Mouse (Mus musculus) midbrain, embryonic 10.5 days (tissue): Measurements from ENCODE around the gene Tef. TPM values are rescaled to one million over a fixed set of nuclear protein-coding genes. Genes with fewer than 3 reads are reported as not detected.

Experiments used
- DNase-seq: peaks from one replicate; pipeline ENCODE4 v3.0.0-alpha.2; 2017; ENCODE audit warnings: low spot score
- H3K27ac ChIP-seq: fragments of 300-500 bp; sonication (generic); replicated peaks from 2 replicates; pipeline ENCODE4 v1.5.1; 2016; ENCODE audit warnings: mild to moderate bottlenecking
- H3K27me3 ChIP-seq: fragments of 300-500 bp; sonication (generic); 2 replicates; pipeline ENCODE4 v1.6.1; 2016; ENCODE audit warnings: low read depth, mild to moderate bottlenecking; ENCODE audit not compliant: poor library complexity, severe bottlenecking
- H3K36me3 ChIP-seq: fragments of 300-500 bp; sonication (generic); 2 replicates; pipeline ENCODE4 v1.6.1; 2016; ENCODE audit warnings: mild to moderate bottlenecking, moderate library complexity
- H3K4me1 ChIP-seq: fragments of 300-500 bp; sonication (generic); 2 replicates; pipeline ENCODE4 v1.6.1; 2016
- H3K4me3 ChIP-seq: fragments of 300-500 bp; sonication (generic); 2 replicates; pipeline ENCODE4 v1.5.1; 2016; ENCODE audit warnings: mild to moderate bottlenecking, moderate library complexity
- H3K9me3 ChIP-seq: fragments of 300-500 bp; sonication (generic); replicated peaks from 2 replicates; pipeline ENCODE4 v1.6.1; 2016; ENCODE audit warnings: mild to moderate bottlenecking
- WGBS: fragments of 180-500 bp; shearing (Covaris S2); methylation state at CpG from one replicate; pipeline ENCODE4 v1.1.7; 2016; 5-methylcytosine and 5-hydroxymethylcytosine counted together
- polyA plus RNA-seq: library from polyadenylated mRNA; unstranded; fragments of >200 nt; fragmentation: Nextera tagmentation; extraction: Ambion mirVana; gene quantifications from 2 replicates; pipeline ENCODE4 v1.2.1, GENCODE M21; 2016

Tef gene
- polyA plus RNA-seq, 1 experiment from 2014 or later, result 15.7 TPM

DNA sequence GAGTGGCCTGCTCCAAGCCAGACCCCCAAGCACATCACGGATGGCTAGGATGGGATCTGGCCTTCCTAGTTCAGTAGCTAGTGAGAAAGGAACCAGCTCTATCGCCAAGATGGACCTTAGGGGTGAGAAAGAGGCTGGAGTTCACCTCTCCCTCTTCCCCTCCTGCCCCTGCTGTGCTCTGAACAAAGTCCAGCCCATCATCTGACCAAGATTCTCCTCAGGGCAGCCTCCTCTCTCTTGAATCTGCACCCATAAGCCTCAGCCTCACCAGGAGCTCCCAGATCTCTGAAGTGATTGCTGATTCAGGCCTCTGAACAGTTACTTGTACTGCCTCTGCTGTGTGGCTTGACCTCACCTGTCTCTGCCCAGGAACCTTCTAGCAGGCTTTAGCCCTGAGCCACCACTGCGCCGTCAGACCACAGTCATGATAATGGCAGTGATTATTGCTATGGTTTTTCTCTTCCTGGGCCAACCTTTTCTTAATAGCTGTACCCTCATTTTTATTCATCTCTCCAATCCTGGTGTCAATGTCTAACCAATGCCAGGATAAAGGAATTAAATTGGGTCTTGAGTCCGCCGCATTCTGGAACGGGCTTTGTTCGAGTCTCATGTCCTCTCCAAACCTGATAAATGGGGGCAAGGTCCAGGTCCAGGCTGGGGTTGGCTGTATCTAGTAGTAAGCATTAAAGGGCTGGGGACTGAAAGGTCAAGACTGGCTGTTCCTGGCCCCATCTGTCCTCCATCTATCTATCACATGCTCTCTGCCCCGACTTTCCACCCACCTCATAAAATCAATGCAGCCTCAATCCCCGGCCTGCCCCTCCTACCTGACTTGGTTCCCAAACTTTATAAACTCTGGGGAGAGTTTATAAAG, 33.0 kb downstream of the Tef start:
- Histone ChIP-seq H3K27ac (no peak overlapping the region), H3K27me3 (peaks cover 45% of the 10 kb centered on the region), H3K4me3 (no peak overlapping the region), H3K4me1 (peaks cover 35% of the 10 kb centered on the region), H3K36me3 (no peaks in the 10 kb centered on the region), H3K9me3 (no peaks in the 10 kb centered on the region)
- no peak for DNase-seq
- WGBS, result 74% methylated on average over 10 of the region's 10 CpGs

DNA sequence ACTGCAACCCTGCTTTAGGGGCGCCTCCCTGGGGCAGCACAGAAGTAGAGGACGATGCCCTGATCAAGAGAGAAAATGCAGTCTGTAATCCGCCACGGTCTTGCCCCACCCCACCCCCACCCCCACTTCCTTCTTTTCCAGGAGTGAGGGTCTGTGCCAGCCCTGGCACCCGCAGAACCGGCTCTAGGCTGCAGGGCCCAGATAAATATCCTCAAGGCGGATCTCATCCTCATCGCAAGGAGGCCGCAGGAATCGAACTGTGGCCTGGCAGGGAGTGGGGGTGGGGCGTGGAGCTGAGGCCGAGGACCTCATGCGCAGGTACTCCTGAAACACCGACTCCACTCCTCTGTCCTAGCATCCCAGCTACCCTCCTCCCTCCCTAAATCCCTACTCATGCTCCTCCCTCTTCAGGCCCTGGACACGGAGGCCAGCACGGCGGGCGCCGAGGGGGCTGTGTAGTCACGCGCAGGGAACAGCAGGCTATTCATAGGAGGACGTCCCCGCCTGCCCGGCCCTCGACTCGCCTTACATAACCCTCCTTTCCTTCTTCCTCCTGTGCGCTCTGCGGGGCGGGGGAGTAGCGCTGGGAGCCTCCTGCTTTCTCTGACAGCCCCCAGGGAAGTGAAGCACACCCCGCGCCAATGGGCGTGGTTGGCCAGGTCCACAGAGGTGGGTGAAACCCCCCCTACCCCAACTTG, 34.1 kb downstream of the Tef start:
- Histone ChIP-seq H3K4me1 (peaks cover 31% of the 10 kb centered on the region), H3K27me3 (peaks cover 45% of the 10 kb centered on the region), H3K27ac (peak overlapping the region; percentile 72), H3K36me3 (no peaks in the 10 kb centered on the region), H3K4me3 (peak overlapping the region; percentile 50), H3K9me3 (no peaks in the 10 kb centered on the region)
- peak; percentile 69 for DNase-seq
- 1% methylated on average over 32 of the region's 33 CpGs for WGBS

DNA sequence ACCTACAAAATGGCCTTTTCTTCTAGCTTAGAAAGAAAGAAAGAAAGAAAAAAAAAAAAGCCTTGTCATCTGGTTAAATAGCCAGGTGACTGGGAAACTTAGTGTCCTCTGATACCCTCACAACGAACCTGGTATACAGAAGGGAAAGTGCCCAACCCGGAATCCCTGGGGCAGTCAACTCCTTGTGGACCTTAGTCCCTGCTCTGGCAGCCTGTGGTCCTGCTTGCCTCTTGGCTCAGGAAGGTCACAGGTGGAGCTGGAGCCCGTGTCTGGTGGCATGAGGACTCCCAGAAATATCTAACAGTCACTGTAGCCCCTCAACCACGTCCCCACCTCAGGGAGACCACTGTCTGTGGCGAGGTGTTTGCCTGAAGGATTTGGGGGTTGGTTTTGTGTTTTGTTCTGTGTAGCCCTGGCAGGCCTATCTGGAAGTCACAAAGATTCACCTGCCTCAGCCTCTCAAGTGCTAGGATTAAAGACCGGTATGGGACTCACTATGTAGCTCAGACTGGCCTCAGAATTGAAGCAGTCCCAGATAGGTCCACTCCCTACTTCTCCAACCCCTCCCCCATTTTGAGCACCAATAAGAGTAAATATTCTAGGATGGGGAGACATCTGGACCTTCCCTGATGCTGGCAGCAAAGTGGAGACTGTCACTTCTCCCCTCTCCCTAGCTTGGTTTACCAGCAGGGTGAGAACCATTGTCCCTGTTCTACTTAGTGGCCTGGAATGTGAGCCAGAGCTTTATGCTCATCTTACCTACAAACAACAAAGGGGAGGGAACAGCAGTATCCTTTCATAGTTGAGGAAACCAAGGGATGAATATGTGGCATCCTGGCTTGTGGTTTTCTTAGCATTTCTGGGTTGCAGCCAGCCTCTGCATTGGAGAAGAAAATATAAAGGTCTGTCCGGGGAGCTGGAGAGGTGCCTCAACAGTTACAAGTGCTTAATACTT, 35.0 kb downstream of the Tef start:
- Histone ChIP-seq H3K27ac (no peak overlapping the region; the same call in 1 of the 2 replicates), H3K4me1 (peaks cover 27% of the 10 kb centered on the region), H3K4me3 (peak overlapping the region; percentile 50; the same call in 1 of the 2 replicates), H3K36me3 (no peaks in the 10 kb centered on the region), H3K9me3 (no peaks in the 10 kb centered on the region), H3K27me3 (peaks cover 45% of the 10 kb centered on the region)
- DNase-seq, result no peak
- WGBS, result 63% methylated on average over 7 of the region's 7 CpGs

GRCm38 (mm10) chr15:81838554-81839235, 36.5 kb downstream of the Tef start:
- H3K4me1 ChIP-seq, result peaks cover 27% of the 10 kb centered on the region
- H3K4me3 ChIP-seq, result no peak overlapping the region
- DNase-seq, result no peak
- 78% methylated on average over 14 of the region's 14 CpGs for WGBS
- no peak overlapping the region for H3K27ac ChIP-seq
- no peaks in the 10 kb centered on the region for H3K36me3 ChIP-seq
- H3K9me3 ChIP-seq, result no peaks in the 10 kb centered on the region
- peaks cover 43% of the 10 kb centered on the region for H3K27me3 ChIP-seq

DNA sequence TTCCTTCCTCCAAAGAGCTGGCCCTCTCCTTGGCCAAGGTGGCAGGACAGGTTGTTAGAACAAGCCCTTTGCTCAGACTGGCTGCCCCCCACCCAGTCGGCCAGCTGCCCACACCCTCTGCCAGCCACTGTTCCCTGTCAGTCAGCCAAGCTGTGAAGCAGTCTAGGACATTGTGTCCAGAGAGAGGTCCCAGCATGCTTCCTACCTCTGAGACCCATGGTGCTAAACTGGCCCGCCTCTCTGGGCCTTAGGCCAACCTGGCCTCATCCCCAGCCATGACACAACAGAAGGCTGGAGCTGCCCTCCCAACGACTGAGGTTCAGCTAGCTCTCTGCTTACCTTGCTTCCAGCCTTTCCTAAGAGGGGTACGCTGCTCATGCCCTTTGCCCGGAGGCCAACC, 37.4 kb downstream of the Tef start:
- H3K4me1 ChIP-seq, result peaks cover 20% of the 10 kb centered on the region
- no peak overlapping the region for H3K27ac ChIP-seq
- H3K4me3 ChIP-seq, result no peak overlapping the region
- no peaks in the 10 kb centered on the region for H3K9me3 ChIP-seq
- H3K36me3 ChIP-seq, result no peaks in the 10 kb centered on the region
- WGBS, result 79% methylated on average over 5 of the region's 5 CpGs
- H3K27me3 ChIP-seq, result peaks cover 34% of the 10 kb centered on the region
- no peak for DNase-seq

DNA sequence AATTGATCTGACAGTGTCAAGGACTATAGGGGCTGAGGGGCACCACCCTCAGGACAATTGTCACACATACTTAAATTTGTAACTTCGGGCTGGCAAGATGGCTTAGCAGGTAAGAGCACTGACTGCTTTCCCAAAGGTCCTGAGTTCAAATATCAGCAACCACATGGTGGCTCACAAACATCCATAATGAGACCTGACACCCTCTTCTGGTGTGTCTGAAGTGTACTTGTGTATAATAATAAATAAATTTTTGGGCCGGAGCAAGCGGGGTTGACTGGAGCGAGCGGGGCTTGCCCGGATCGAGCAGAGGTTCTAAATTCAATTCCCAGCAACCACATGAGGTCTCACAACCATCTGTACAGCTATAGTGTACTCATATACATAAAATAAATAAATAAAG, 38.1 kb downstream of the Tef start:
- Histone ChIP-seq H3K27me3 (peaks cover 27% of the 10 kb centered on the region), H3K27ac (no peak overlapping the region), H3K36me3 (no peaks in the 10 kb centered on the region), H3K4me1 (peaks cover 17% of the 10 kb centered on the region), H3K4me3 (no peak overlapping the region), H3K9me3 (no peaks in the 10 kb centered on the region)
- 89% methylated on average over 7 of the region's 7 CpGs for WGBS
- no peak for DNase-seq

DNA sequence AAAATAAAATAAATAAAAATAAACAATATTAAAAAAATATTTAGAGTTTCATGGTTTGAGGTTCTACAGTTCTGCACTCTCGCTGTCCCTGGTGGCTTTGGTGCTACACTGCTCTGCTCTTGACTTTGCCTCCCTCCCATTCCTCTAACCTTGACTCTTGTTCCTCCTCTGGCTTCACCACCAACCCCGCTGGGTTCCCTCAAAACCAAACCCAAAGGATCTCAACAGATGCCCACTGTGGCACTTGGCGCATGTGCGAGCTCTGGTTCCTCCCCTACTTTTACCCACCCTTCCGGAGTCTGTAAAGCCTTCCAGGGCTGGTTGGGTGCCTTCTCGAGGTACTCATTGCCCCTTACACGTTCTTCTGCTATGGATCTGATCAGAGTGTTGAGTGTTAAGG, 40.1 kb downstream of the Tef start:
- H3K36me3 ChIP-seq, result peaks cover 6% of the 10 kb centered on the region
- H3K27me3 ChIP-seq, result peaks cover 7% of the 10 kb centered on the region; the same call in 1 of the 2 replicates
- no peak overlapping the region for H3K27ac ChIP-seq
- 88% methylated on average over 7 of the region's 7 CpGs for WGBS
- no peak overlapping the region for H3K4me3 ChIP-seq
- H3K4me1 ChIP-seq, result peaks cover 7% of the 10 kb centered on the region; the same call in 1 of the 2 replicates
- H3K9me3 ChIP-seq, result no peaks in the 10 kb centered on the region
- no peak for DNase-seq

DNA sequence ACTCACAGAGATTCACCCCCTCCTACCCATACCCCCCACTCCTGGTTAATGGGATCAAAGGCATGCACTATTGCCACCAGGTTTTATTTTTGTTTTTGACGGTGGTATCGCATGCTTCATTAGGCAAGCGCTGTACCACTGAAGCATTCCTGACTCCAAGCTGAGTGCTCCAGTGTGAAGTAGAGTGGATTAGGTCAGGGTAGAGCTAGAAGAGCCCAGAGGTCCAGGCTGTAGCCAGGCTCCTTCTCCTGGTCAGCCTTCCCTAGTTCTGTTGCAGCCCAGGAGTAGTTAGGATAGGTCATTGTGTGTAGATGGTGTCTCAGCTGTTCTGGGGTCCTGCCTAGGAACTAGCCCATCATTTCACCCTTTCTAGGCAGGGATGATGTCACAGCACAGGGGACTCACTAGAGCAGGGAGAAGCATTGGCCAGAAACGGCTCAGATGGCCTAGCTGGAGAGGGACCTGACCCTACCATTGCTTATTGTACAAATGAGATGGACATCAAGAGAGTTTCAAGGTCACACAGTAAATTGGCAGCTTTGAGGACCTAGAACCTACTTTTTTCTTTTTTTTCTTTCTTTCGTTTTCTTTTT, 42.9 kb downstream of the Tef start:
- DNase-seq, result no peak
- 81% methylated on average over 5 of the region's 5 CpGs for WGBS
- no peak overlapping the region for H3K4me3 ChIP-seq
- peaks cover 30% of the 10 kb centered on the region for H3K36me3 ChIP-seq
- no peak overlapping the region for H3K27ac ChIP-seq
- H3K27me3 ChIP-seq, result no peaks in the 10 kb centered on the region
- 0 out of 2 replicates have a peak, but pooled peaks cover 7% of the 10 kb centered on the region for H3K4me1 ChIP-seq
- H3K9me3 ChIP-seq, result no peaks in the 10 kb centered on the region

GRCm38 (mm10) chr15:81845724-81846123, 43.5 kb downstream of the Tef start:
- 43% methylated on average over 4 of the region's 4 CpGs for WGBS
- no peaks in the 10 kb centered on the region for H3K27me3 ChIP-seq
- H3K36me3 ChIP-seq, result peaks cover 36% of the 10 kb centered on the region
- H3K4me3 ChIP-seq, result no peak overlapping the region
- 0 out of 2 replicates have a peak, but pooled peaks cover 7% of the 10 kb centered on the region for H3K4me1 ChIP-seq
- H3K9me3 ChIP-seq, result no peaks in the 10 kb centered on the region
- DNase-seq, result no peak
- no peak overlapping the region for H3K27ac ChIP-seq

DNA sequence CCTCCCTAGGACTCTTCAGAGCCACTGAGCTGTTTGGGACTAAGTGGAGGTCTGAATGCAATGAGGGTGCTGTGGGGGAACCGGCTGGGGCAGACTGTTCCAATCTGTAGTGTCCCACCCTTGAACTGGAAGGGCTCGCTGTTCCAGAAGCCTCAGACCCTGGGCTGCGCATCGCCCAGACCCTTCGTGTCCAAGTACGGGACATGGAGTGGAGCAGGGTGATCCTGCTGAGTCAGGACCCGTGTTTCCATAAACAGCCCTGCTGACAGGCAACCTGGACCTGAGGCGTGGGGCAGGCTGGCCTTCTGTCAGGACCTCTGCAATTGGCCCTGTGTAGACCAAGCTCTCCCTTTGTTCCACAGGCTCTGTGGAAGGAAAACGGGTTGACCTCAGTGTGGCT, 44.5 kb downstream of the Tef start:
- WGBS, result 89% methylated on average over 9 of the region's 9 CpGs
- no peaks in the 10 kb centered on the region for H3K27me3 ChIP-seq

DNA sequence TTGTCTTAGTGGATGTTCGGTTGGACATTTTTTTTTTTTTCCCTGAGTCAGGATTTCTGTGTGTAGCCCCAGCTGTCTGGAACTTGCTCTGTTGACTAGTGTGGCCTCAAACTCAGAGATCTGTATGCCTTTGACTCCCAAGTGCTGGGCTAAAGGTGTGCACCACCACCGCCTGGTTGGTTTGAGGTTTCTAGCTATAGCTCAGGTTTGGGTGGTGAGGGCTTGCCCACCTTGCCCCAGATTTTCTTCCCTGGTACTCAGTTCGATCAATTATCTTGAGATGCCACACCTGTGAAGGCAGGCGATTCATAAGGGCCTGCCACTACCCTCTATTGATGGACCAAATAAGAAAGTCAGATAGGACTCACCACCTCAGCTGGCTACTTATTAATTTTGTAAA, 44.9 kb downstream of the Tef start:
- H3K4me1 ChIP-seq, result 0 out of 2 replicates have a peak, but pooled peaks cover 7% of the 10 kb centered on the region
- WGBS, result 92% methylated on average over 4 of the region's 4 CpGs
- DNase-seq, result no peak
- H3K36me3 ChIP-seq, result peaks cover 50% of the 10 kb centered on the region
- H3K27ac ChIP-seq, result no peak overlapping the region
- no peaks in the 10 kb centered on the region for H3K9me3 ChIP-seq
- H3K27me3 ChIP-seq, result no peaks in the 10 kb centered on the region
- no peak overlapping the region for H3K4me3 ChIP-seq

More for the DNA sequence above, 44.5 kb downstream of the Tef start:
- Histone ChIP-seq H3K27ac (no peak overlapping the region), H3K36me3 (peaks cover 46% of the 10 kb centered on the region), H3K9me3 (no peaks in the 10 kb centered on the region), H3K4me3 (no peak overlapping the region), H3K4me1 (0 out of 2 replicates have a peak, but pooled peaks cover 7% of the 10 kb centered on the region)
- DNase-seq, result no peak
